Mouse (Mus musculus): ENCODE measurements around the gene Wdr27.
"Not testable (repeated sequence)": the region's sequence is repeated elsewhere in the genome, so short reads cannot be mapped to it uniquely, and the experiment has no call there.

DNA sequence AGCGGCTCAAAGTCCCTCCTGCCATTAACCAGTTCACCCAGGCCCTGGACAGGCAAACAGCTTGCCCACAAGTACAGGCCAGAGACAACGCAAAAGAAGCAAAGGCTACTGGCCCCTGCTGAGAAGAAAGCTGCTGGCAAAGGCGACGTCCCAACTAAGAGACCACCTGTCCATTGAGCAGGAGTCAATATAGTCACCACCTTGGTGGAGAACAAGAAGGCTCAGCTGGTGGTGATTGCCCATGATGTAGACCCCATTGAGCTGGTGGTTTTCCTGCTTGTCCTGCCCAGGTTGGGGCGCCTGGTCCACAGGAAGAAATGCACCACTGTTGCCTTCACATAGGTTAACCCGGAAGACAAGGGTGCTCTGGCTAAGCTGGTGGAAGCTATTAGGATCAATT is 777 bp downstream of the Wdr27 start:
- not testable (repeated sequence) for TF ChIP-seq CTCF (IDR thresholded peaks at IDR 0.05; ENCODE audit: control insufficient read depth, insufficient read depth, low read length); POLR2A (IDR thresholded peaks at IDR 0.05; ENCODE audit: borderline replicate concordance, control insufficient read depth, low read depth, low read length)
